Mouse (Mus musculus) granulocyte monocyte progenitor cell, adult 5-6 weeks (primary cell): Measurements from ENCODE around the gene Il10. TPM values are rescaled to one million over a fixed set of nuclear protein-coding genes. Genes with fewer than 3 reads are reported as not detected.

ENCODE experiments used
- ATAC-seq: replicated peaks from 2 replicates; pipeline ENCODE4 v1.8.0; 2016; ENCODE audit warnings: mild to moderate bottlenecking, moderate TSS enrichment, inconsistent platforms; ENCODE audit not compliant: poor library complexity, severe bottlenecking
- total RNA-seq, 2 experiments: library from RNA; stranded (forward) in 1 of 2; stranded (reverse) in 1 of 2; fragments of 200-712, 200-1000 nt in 1 of 2; fragments of >200 nt in 1 of 2; fragmentation: Nextera tagmentation in 1 of 2; gene quantifications; 2 replicates each; pipeline ENCODE4 v1.2.3; 2014 to 2017

Gene Il10
- total RNA-seq, 2 experiments from 2014 or later, result not detected

DNA sequence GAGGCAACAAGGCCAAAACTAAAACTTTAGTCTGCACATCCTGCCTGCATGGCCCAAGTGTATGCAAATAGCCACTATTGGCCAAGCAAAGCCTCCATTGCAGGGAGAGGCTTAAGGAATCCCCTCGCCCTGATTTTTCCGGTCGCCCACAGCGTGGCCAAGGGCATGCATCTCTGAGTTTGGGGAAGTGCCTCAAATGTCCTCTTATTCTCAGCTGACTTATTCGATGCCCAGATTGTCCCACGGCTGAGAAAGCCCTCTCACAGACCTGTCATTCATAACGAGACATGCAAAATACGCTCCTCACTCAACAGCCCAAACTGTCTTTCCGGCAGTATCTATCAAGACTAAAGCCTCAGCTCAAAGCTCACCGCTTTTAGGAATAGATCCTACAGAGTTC is 27.0 kb downstream of the Il10 start:
- 0 out of 2 replicates have a peak, but pooled peaks have one; percentile 4 for ATAC-seq

DNA sequence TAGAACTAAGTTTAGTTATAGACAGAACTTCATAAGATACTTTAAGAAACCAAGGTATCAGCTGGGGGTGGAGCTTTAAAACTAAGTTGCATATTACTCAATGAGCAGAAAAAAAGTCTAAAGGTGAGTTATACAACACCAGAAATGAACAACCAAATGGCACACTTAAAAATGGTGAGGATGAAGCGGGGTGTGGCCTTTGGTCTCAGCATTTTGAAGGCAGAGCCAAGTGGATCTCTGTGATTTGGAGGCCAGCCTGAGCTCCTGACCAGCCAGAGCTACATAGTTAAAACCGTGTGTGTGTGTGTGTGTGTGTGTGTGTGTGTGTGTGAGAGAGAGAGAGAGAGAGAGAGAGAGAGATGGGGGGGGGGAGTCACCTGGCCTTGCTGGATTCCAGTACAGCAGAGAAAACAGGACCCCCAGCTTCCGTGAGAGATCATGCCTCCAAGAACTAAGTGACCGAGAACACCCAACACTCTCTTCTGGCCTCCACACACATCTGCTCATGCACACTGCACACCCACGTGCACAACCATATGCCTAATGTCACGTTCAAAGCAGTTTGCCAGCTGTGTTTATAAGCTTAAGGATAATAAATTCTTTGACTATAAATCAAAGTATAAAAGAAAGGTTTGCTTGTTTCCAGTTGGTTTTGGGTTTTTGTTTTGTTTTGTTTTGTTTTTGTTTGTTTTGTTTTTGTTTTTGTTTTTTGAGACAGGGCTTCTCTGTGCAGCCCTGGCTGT is 28.6 kb downstream of the Il10 start:
- ATAC-seq, result no peak

DNA sequence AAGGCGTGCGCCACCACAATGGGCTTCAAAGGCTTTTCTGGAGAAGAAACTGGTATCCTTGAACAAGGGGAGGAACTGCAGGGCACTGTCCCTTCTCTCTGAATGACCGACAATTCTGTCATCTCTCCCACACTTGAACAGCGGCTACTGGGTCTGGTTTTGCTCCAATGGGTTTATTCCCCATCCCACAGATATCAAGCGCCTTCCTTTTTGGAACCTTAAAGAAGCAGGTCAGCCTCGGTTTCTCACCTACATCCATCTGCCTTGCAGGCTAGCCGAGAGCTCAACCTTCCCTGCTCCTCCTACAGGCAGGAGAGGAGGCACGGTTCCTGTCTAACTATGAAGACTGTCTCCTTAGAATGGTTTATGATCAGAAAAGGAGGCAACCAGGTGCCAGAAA is 29.3 kb downstream of the Il10 start:
- ATAC-seq, result no peak

DNA sequence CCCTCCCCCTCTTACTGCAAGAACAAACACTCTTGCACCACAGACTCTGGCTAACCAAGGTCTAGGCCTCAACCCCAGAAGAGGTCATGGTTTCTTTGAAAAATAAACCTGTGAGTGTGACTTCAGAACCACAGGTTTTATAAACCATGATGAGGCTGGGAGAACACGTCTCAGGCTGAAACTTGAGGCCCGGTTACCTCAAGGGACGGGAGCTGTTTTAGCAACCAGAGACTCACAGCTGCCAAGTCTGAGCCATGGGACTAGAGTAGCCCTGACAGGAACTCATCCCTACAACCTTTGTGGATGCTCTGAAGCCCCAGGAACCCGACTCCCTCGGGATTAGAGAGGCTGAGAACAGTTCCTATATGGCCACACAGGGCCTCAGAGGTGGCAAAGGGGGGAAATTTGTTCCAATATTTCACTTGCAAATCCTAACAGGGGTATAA is 29.7 kb downstream of the Il10 start:
- no peak for ATAC-seq

DNA sequence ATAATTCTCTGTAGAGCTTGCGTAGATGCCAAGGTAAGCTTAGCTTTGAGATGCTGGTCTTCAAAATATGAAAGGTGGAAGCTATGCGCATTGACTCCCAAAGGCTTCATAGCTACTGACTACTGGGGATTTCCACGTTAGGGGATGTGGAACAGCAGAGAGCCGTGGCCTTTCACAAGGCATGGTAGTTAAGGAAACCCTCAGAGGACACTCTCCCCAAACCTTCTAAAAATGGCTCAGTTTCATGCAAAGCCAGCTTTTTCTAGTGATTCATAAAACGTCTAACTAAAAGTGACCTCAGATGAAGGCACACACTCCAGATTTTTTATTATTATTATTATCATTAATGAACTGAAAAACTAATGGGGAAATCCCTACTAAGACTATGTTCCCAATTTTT is 30.4 kb downstream of the Il10 start:
- ATAC-seq, result no peak

DNA sequence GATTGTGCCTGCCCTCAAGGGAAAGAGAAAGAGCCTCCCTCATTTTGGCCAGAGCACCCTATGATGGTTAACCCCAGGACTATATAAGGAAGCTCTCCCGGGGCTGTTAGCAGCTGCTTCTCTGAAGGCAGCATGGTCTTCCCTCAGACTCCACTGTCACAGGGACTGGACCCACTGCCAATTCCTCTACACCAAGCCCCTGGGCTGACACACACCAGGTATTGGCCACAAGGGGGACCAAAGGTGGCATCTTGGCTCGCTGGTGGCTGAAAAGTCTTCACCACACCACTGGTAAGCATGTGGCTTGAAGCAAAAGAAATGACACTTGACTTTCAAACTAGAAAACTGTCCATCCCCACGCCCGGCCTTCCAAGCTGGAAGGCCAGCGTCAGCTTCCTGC is 31.0 kb downstream of the Il10 start:
- ATAC-seq, result 0 out of 2 replicates have a peak, but pooled peaks have one; percentile 2

DNA sequence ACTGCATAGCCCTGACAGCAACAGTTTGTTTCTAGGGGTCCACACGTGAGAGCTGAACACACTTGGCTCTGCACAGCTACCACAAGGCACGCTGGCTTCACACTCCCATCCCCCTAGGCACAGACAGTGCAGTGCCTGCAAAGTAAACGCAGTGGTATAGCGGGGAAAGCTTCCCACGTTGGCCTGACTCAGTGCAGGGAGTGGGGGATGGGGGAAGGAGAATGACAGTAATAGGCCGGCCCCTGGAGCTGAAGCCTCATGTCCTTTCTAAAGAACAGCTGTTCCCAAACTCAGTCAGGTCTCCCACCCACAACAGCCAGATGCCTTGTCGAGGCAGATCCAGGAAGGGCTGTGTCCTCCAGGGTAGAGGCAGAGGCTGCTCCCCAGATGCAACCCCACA is 31.4 kb downstream of the Il10 start:
- ATAC-seq, result no peak

DNA sequence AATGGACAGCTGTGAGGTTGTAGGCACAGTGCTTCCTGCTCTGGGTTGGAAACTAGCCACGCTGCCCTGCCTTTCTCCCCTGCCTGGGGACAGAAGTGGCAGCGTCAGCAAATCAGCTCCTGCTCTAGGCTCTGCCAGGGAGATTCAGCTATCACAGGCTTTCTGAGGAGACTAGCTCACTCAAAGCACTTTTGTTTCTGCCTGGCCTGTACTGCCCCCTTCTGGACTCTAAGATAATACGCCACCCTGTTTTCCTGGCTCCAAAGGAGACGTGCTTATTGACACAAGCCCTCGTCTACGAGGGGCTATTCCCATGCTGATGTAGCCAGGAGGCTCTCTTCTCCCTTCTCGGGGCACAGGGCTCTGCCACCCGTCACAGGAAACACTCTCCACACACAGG is 33.6 kb downstream of the Il10 start:
- peak; percentile 50 for ATAC-seq

DNA sequence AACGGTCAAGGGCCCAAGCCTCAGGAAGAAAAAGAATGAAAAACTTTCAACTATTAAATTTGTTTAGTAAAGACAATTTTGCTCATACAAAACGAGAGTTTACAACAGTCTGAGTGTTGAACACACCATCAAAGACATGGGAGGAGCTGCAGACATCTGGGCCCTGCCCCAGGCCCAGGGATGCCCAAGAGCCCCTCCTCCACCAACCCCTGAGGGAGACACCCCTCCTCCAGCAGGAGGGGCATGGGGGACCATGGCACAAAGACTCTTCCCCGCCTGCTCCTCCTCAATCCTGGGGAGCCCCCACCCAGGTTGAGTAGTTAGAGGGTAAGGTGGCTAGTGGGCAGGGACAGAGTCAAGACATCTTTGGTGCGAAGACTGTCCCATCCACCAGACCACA is 34.0 kb downstream of the Il10 start:
- ATAC-seq, result no peak

DNA sequence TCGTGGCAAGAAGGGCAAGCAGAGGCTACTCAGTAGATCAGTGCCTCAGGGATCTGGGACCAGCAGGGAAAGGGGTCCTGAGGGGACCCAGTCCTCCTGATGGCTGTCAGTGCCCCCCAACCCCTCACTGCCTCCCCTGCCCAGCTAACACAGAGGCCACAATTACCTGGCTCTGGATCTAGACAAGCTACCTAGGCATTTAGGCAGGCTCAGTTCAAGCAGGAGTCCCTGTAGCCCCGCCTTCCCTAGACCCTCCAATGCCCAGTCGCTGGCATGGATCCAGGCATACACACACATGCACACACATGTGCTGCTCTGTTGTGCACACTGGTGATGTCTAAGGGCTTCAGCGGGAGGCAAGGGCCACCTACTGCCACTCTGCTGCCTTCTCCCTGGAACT is 34.6 kb downstream of the Il10 start:
- no peak for ATAC-seq

DNA sequence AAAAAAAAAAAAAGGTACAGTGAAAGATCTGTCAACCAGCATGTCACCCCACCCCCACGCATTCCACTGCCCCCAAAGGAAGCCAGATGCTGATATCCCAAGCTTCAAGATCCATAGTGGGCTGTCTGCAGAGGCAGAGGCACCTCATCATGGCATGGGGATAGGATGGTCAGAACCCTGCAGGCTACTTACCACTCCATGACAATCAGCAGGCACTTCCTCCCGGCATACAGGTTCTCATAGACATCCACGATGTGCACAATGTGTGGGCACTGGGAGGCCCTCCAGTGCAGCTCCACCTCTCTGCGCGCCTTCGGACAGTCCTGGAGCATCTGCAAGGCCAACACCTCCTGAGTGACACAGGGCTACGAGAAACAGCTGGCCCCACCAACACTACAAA is 38.8 kb downstream of the Il10 start:
- no peak for ATAC-seq

DNA sequence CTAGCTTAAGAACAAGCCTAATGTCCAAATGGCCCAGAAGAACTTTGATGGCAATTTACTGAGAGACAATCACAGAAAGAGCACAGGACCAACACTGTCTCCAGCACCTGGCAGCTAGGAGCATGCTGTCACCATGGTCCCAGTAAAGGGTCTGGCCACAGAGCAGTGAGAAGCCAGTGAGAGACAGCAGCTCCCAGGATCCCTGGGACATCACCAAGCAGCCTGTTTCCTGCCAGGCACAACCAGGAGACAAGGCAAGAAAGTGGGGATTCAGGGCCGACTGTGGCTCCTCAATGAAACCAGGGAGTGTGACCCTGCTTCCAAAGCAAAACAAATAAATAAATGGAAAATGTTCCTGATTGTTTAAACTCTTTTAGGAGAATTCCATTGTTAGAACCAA is 39.8 kb downstream of the Il10 start:
- no peak for ATAC-seq

DNA sequence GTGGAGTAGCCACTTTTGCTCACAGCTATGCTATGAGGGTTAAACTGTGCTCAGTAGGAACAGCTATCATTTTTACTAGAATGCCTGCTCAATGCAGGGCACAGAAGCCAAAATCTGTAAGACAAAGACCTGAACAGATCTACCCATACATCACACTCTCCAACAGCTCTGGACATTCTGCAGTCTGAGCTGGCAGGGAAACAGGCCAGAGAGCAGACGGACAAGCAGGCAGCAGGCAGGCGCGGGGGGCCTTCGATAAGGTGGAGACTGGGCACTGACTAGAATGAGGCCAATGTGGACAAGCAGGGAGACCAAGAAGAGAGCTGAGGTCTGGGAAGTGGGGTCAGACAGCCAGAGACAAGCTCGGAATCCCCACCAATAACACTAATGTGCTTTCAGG is 40.2 kb downstream of the Il10 start:
- ATAC-seq, result no peak

DNA sequence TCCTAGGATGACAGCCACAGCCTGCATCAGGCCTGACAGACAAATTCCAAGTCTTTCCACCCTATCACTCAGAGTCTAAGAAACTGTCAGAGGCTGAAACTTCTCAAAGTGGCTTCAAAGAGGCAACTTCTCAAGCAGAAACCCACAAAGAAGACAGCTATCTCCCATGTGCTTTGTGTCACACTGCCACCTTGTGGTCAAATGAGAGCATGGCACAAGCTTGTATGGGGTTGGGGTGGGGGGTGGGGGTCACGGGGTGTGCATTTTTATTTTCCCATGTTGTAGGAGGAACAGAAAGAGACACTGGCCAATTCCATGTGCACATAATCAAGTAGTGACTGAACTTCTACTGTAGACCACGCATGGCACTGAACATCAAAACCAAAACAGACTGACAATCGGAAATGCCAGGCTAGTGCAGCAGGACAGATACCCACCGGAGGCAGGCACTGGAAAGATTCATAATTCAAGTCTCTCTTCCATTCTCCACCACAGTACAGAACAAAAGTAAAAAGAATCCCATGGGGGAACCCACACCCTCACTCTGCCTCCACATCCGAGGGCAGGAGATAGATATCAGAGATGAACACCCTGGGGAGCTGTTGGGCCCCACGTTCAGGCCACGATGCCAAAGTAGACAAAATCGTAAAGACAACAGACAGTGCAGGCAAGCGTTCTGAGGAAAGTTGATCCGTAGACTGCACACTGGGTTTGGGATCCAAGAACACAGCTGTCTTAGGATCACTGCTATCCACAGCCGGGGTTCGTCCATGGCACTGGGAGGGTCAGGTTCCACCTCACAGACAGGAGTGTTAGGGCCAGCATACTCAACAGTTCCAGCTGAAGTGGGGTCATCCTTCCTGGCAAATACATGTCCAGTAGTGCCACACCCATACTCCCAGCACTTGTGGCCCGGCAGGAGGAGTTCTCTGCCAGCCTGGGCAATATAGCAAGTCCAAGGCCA is 40.9 kb downstream of the Il10 start:
- ATAC-seq, result peak; percentile 50

DNA sequence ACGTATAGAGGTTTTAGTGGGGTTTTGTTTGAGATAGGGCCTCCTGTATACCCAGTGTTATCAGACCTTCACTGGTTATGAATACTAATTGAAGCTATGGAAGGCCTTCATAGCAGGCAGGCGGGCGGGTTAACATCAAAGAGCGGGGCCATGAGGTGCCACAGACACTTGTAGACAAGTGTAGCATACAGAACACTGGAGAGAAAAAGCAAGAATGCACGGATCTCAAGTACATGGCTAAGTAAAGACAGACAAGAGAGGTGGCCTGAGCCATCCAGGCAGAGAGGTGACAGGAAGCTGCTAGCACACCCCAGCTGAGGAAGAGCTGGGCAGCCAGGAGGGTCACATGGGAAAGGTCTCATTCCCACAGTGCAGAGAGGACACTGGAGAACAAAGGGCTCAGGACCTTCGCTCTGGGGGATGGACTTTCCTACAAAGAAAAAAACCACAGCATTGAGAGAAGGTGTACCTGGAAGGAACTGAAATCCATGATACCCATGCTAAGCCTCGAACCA is 42.2 kb downstream of the Il10 start:
- no peak for ATAC-seq

DNA sequence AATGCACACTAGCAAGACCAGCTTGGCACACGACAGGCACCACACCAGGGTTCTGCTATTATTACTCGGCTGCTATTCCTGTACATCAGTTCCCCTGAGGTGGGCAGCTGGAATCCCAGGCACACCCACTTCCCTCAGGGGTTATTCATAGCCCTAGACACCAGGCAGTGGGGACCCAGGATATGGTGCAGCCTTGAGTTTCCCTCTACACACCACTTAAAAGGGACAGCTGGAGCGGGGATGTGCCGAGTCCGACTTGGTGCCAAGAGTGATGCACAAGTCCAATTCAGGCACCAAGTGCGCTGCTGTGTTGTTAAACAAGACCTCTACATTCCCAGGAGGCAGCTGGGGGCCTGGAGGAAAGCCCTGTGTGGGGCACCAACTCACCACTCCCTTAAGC is 43.2 kb downstream of the Il10 start:
- ATAC-seq, result no peak

DNA sequence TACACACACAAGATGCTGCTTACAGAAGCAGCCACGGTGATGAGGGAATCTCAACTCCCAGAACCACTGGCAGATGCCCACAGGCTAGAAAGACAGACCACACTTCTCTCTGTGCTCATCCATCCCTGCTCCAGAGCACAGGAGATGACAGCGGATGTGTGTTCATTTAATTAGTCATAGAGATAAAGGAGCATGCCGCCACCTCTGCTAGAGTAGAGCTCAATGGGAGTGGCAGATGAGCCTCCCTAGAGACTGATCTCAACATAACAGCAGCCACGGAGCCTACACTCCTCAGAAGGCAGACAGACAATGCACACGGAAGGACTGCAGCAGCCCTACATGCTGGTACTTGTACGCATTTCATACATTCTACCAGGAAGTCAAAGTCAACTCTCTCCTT is 44.6 kb downstream of the Il10 start:
- ATAC-seq, result no peak

DNA sequence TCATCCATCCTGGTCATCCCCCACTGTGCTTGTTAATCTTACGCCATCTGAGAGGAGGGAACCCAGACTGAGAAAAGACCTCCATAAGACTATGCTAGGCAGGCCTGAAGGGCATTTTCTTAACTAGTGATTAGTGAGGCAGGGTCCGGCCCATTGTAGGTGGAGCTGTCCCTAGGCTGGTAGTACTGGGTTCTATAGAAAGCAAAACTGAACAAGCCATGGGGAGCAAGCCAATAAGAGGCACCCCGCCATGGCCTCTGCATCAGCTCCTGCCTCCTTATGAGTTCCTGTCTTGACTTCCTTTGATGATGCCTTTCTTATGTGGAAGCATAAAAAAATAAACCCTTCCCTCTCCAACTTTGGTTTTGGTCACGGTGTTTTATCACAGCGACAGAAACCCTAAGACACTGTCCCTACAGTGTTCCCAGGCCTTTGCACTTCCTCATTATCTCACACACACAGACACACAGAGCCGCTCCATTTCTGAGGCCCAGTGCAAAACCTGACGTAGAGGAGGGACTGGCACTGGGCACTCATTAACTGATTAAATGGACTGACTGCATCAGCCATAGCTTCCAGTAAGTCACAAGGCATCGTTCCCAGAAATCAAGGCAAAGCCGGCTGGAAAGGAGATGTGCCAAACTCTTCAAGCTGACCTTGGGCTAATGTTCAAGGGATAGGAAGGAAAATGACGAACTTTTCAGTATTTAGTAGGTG is 48.5 kb downstream of the Il10 start:
- ATAC-seq, result peak; percentile 65

DNA sequence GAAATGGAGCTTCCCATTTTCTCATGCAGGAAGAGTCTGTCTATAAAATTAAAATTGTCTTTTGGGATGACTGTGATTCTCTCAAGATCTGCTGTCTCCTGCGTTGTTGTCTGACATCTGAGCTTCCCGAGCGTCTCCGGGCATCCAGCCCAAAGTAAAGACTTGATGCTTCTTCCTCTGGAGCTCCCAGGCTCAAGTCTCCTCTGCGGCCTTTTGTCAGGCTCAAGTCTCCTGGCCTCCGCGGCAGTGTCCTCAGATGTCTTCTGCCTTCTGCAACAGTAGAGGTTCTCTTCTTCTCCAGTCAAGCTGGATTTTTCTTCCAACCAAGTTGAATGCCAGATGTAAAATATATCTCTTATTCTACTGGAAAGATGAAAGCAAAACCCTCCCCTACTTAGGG is 49.4 kb downstream of the Il10 start:
- ATAC-seq, result no peak

DNA sequence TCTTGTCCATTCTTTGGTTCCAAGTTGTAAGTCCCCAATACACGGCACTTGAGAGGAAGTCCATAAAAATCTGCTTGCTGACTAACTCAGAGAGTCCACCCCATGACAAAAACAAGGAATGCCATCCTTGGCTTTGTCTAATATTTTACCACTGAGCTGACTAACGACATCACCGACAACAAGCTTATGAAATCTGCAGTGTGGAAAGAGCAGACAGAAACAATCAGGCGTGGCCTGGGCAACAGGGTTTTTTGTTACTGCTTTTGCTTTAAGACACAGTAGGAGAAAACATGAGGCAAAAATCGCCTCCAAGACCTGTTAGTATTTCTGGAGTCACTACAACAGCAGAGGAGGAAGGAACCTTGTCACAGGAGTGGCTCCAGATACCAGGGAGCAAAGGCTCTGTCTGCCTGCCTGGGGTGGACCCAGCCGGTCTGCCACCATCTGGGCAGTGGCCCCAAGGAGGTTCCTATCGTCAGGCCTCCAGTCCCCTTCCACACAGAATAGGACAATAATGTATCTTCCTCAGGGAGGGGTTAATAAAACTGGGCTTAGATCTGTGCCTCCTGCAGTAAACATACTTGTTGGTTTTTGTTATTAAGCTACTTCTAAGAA is 52.8 kb downstream of the Il10 start:
- ATAC-seq, result 0 out of 2 replicates have a peak, but pooled peaks have one; percentile 1
